Mouse (Mus musculus) heart, embryonic 14.5 days (tissue): ENCODE results near the gene Adcy10. TPM values are rescaled to one million over a fixed set of nuclear protein-coding genes. Genes with fewer than 3 reads are reported as not detected.

Source experiments
- ATAC-seq: fragments of 200-750 bp; cut with Nextera tagmentation; 2 replicates; pipeline ENCODE4 v1.8.0; 2017; ENCODE audit warnings: low read depth, moderate TSS enrichment; ENCODE audit not compliant: insufficient number of reproducible peaks, insufficient read depth, low FRiP score
- H3K27ac ChIP-seq, 2 experiments: fragments of 200-500 bp in 1 of 2; fragments of 300-500 bp in 1 of 2; sonication (generic) in 1 of 2; replicated peaks in 1 of 2; 2 replicates each; pipeline ENCODE4 v1.5.1; 2012 to 2014; ENCODE audit warnings: low read depth in 2 of 2, low read length in 2 of 2, control low read depth in 1 of 2, mild to moderate bottlenecking in 1 of 2, mixed read lengths in 1 of 2; ENCODE audit not compliant: control insufficient read depth in 1 of 2, insufficient read depth in 1 of 2
- H3K27me3 ChIP-seq: fragments of 300-500 bp; sonication (generic); 2 replicates; pipeline ENCODE4 v1.6.1; 2014; ENCODE audit warnings: mild to moderate bottlenecking, low read length, control low read depth; ENCODE audit not compliant: control insufficient read depth, insufficient read depth
- H3K36me3 ChIP-seq: fragments of 300-500 bp; sonication (generic); 2 replicates; pipeline ENCODE4 v1.6.1; 2014; ENCODE audit warnings: mild to moderate bottlenecking, control low read depth, low read length, mixed read lengths; ENCODE audit not compliant: control insufficient read depth, insufficient read depth
- H3K4me1 ChIP-seq, 2 experiments: fragments of 200-500 bp in 1 of 2; fragments of 300-500 bp in 1 of 2; sonication (generic) in 1 of 2; 2 replicates each; pipeline ENCODE4 v1.6.1; 2012 to 2014; ENCODE audit warnings: low read length in 2 of 2, control low read depth in 1 of 2, mixed read lengths in 1 of 2; ENCODE audit not compliant: control insufficient read depth in 2 of 2, insufficient read depth in 2 of 2
- H3K4me2 ChIP-seq: fragments of 300-500 bp; sonication (generic); 2 replicates; pipeline ENCODE4 v1.6.1; 2014; ENCODE audit warnings: mild to moderate bottlenecking, low read length
- H3K4me3 ChIP-seq, 2 experiments: fragments of 200-500 bp in 1 of 2; fragments of 300-500 bp in 1 of 2; sonication (generic) in 1 of 2; 2 replicates each; pipeline ENCODE4 v1.5.1; 2012 to 2014; ENCODE audit warnings: low read length in 2 of 2, mild to moderate bottlenecking in 2 of 2, control low read depth in 1 of 2, low read depth in 1 of 2, moderate library complexity in 1 of 2; ENCODE audit not compliant: control insufficient read depth in 1 of 2, insufficient read depth in 1 of 2
- H3K9ac ChIP-seq: fragments of 300-500 bp; sonication (generic); 2 replicates; pipeline ENCODE4 v1.6.1; 2014; ENCODE audit warnings: mild to moderate bottlenecking, low read length
- H3K9me3 ChIP-seq: fragments of 300-500 bp; sonication (generic); 2 replicates; pipeline ENCODE4 v1.6.1; 2016; ENCODE audit warnings: low read length, control low read depth; ENCODE audit not compliant: control insufficient read depth
- WGBS: fragments of 180-500 bp; shearing (Covaris S2); extraction: QIAGEN DNeasy Blood & Tissue Kit; methylation state at CpG from one replicate; pipeline ENCODE4 v1.1.7; 2014; 5-methylcytosine and 5-hydroxymethylcytosine counted together
- polyA plus RNA-seq: library from polyadenylated mRNA; unstranded; fragments of >200 nt; fragmentation: Nextera tagmentation; extraction: Ambion mirVana; gene quantifications from 2 replicates; pipeline ENCODE4 v1.2.1, GENCODE M21; 2014

Adcy10 gene
- polyA plus RNA-seq, 1 experiment from 2014 or later, result 0.09 TPM

GRCm38 (mm10) chr1:165605108-165605507 is 120.1 kb downstream of the Adcy10 start:
- H3K4me1 ChIP-seq, result peaks cover 2 to 22% of the 10 kb centered on the region in 2 experiments; a peak in 2 of 4 replicates
- no peak overlapping the region for H3K4me2 ChIP-seq
- ATAC-seq, result no peak
- H3K9ac ChIP-seq, result no peak overlapping the region
- no peaks in the 10 kb centered on the region for H3K9me3 ChIP-seq
- H3K27me3 ChIP-seq, result no peaks in the 10 kb centered on the region
- no peak overlapping the region for H3K4me3 ChIP-seq
- peaks cover 68% of the 10 kb centered on the region for H3K36me3 ChIP-seq
- no peak overlapping the region for H3K27ac ChIP-seq
- 84% methylated on average over 3 of the region's 3 CpGs for WGBS

DNA sequence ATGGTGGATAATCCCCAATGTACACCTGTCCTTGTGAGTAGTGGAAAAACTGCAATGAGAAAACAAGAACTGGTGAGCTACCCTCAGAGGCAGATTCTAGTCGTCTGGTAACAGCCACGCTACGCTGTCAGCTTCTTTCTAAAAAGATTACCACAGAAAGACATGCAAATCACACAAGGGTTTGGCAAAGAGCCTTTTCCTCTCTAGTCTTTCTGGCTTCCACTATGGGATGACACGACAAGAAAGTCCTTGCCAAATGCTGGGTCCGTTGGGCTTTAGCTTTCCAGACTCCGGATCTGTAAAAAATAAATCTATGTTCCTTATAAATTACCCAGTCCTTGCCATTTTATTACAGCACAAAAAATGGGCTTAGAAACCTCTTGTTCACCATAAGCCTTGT is 120.8 kb downstream of the Adcy10 start:
- ATAC-seq, result no peak
- Histone ChIP-seq H3K27ac (no peak overlapping the region), H3K4me2 (no peak overlapping the region), H3K36me3 (peaks cover 67% of the 10 kb centered on the region), H3K4me3 (no peak overlapping the region), H3K4me1 (peaks cover 2 to 22% of the 10 kb centered on the region in 2 experiments; a peak in 3 of 4 replicates), H3K9me3 (no peaks in the 10 kb centered on the region), H3K27me3 (no peaks in the 10 kb centered on the region), H3K9ac (no peak overlapping the region)
- WGBS, result 81% methylated on average over 6 of the region's 6 CpGs

GRCm38 (mm10) chr1:165608904-165609303 is 123.9 kb downstream of the Adcy10 start:
- H3K27me3 ChIP-seq, result no peaks in the 10 kb centered on the region
- no peak overlapping the region for H3K27ac ChIP-seq
- no peaks in the 10 kb centered on the region for H3K9me3 ChIP-seq
- ATAC-seq, result no peak
- H3K4me3 ChIP-seq, result no peak overlapping the region
- H3K4me1 ChIP-seq, result peaks cover 3 to 24% of the 10 kb centered on the region in 2 experiments; a peak in 3 of 4 replicates
- H3K4me2 ChIP-seq, result no peak overlapping the region
- peaks cover 36% of the 10 kb centered on the region for H3K36me3 ChIP-seq
- WGBS, result 90% methylated on average over 4 of the region's 4 CpGs
- no peak overlapping the region for H3K9ac ChIP-seq

GRCm38 (mm10) chr1:165609495-165610320 is 124.7 kb downstream of the Adcy10 start:
- Histone ChIP-seq H3K27ac (no peak overlapping the region; a peak in 1 of 4 replicates), H3K9ac (no peak overlapping the region), H3K4me2 (no peak overlapping the region), H3K4me1 (peaks cover 3 to 23% of the 10 kb centered on the region in 2 experiments; a peak in 3 of 4 replicates), H3K36me3 (peaks cover 34% of the 10 kb centered on the region), H3K4me3 (no peak overlapping the region), H3K27me3 (no peaks in the 10 kb centered on the region), H3K9me3 (no peaks in the 10 kb centered on the region)
- no peak for ATAC-seq
- 59% methylated on average over 7 of the region's 7 CpGs for WGBS

GRCm38 (mm10) chr1:165610321-165610999 is 125.5 kb downstream of the Adcy10 start:
- H3K27me3 ChIP-seq, result no peaks in the 10 kb centered on the region
- 68% methylated on average over 9 of the region's 9 CpGs for WGBS
- H3K4me2 ChIP-seq, result no peak overlapping the region
- H3K4me3 ChIP-seq, result no peak overlapping the region
- no peak for ATAC-seq
- H3K9me3 ChIP-seq, result peaks cover 6% of the 10 kb centered on the region
- H3K4me1 ChIP-seq, result peaks cover 3 to 23% of the 10 kb centered on the region in 2 experiments; a peak in 3 of 4 replicates
- H3K36me3 ChIP-seq, result peaks cover 34% of the 10 kb centered on the region
- H3K27ac ChIP-seq, result no peak overlapping the region
- no peak overlapping the region for H3K9ac ChIP-seq

DNA sequence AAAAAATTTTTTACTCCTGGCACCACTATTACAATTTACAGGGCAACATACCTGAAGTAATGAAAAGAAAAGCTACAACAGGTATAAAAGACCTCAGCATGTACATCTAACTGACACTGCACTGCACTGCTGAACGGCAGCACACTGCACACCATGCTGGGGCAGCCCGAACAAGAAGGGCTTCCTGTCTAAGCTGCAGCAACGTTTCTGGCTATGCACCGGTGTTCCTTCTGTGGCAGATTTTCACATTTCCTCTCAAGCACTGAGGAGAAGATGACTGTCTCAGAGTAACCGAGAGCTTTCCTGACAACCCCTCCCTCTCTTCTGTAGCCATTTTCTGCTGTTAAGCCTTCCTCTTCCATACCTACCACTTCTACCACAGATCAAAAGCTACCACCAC is 127.7 kb downstream of the Adcy10 start:
- no peak overlapping the region for H3K9ac ChIP-seq
- no peaks in the 10 kb centered on the region for H3K27me3 ChIP-seq
- peaks cover 22% of the 10 kb centered on the region for H3K36me3 ChIP-seq
- WGBS, result 45% methylated on average over 5 of the region's 5 CpGs
- H3K4me3 ChIP-seq, result no peak overlapping the region
- H3K4me2 ChIP-seq, result no peak overlapping the region
- H3K4me1 ChIP-seq, result peaks cover 10 to 16% of the 10 kb centered on the region in 2 experiments
- peaks cover 7% of the 10 kb centered on the region for H3K9me3 ChIP-seq
- H3K27ac ChIP-seq, result peak overlapping the region in 1 of 2 experiments; percentile 12; a peak in 1 of 4 replicates
- ATAC-seq, result no peak

GRCm38 (mm10) chr1:165613926-165614325 is 128.9 kb downstream of the Adcy10 start:
- H3K36me3 ChIP-seq, result peaks cover 14% of the 10 kb centered on the region
- no peak overlapping the region for H3K27ac ChIP-seq
- H3K4me3 ChIP-seq, result no peak overlapping the region
- no peak overlapping the region for H3K9ac ChIP-seq
- no peak overlapping the region for H3K4me2 ChIP-seq
- WGBS, result 86% methylated on average over 4 of the region's 4 CpGs
- H3K9me3 ChIP-seq, result peaks cover 7% of the 10 kb centered on the region
- no peak for ATAC-seq
- H3K4me1 ChIP-seq, result peaks cover 19 to 28% of the 10 kb centered on the region in 2 experiments
- H3K27me3 ChIP-seq, result no peaks in the 10 kb centered on the region
